Mouse (Mus musculus): Measurements from ENCODE around the gene Cox8a. TPM values are rescaled to one million over a fixed set of nuclear protein-coding genes. Genes with fewer than 3 reads are reported as not detected.

Cox8a gene
- 100 to 1,000 TPM; 346 to 353 TPM for total RNA-seq (2023)

DNA sequence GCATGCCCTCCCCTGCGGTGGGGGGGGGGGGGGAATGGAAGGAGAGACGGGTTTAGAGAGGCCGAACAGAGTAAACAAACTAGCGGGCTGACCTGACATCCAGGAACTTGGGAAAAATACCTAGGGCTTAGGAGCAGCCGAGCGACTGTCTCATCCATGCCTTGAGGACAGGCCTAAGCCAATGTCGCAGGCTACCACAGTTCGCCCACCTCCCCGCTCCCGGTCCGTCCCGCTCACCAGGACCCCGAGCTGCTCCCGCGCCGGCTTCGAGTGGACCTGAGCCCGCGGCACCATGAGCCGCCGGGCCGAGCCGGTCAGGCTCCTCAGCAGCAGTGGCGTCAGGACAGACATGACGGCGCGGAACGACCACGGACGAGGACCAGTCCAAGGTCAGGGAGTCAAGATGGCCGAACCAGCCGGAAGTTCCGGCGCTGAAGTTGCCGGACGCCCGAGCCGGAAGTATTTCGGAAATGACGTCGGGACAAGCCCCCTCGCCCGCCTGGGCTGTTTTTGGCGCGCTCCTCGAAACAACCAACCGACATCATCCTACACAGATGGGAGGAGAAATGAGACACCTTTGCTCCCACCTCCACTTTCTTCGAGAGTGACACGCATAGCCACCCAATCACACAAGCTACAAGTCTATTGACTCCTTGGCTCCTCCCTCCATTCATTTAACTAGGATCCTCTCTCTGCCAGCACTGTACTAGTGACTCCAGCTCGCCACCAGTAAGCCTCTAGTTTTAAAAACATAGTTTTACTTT lies at the start of gene Cox8a:
TSS of gene Cox8a (minus strand) at position 455 of the 764 bp plus-strand sequence.

GRCm38 (mm10) chr19:7240782-7241690 lies 23.6 kb upstream of the Cox8a start, which contains the start of gene Naa40:
Gene Naa40 (minus strand): TSS chr19:7241183.

GRCm38 (mm10) chr19:7205753-7206736 lies 11.4 kb downstream of the Cox8a start, which contains the start of gene Otub1:
Gene Otub1 (minus strand): TSS chr19:7206316.

Other genes starting within 250 kb of the Cox8a start
- 10 to 100 TPM; 42.9 to 43.5 TPM for gene Ppp1r14b, start 242.6 kb downstream of the Cox8a start, total RNA-seq (2023)
- gene Plcb3, start 241.1 kb downstream of the Cox8a start, total RNA-seq (2023), result 10 to 100 TPM; 23.2 to 25.2 TPM
- gene Fkbp2, start 237.1 kb downstream of the Cox8a start, total RNA-seq (2023), result 10 to 100 TPM; 28.2 to 28.8 TPM
- gene Vegfb, start 230.0 kb downstream of the Cox8a start, total RNA-seq (2023), result 1 to 10 TPM; 7.4 to 8.1 TPM
- gene Dnajc4, start 225.0 kb downstream of the Cox8a start, total RNA-seq (2023), result 10 to 100 TPM; 20.8 to 24.7 TPM
- 10 to 100 TPM; 12.2 to 15.9 TPM for gene Nudt22, start 221.5 kb downstream of the Cox8a start, total RNA-seq (2023)
- 1 to 10 TPM; 2.3 to 2.9 TPM for gene Trpt1, start 221.5 kb downstream of the Cox8a start, total RNA-seq (2023)
- 100 to 1,000 TPM; 233 TPM for gene Fermt3, start 198.1 kb downstream of the Cox8a start, total RNA-seq (2023)
- gene Stip1, start 177.6 kb downstream of the Cox8a start, total RNA-seq (2023), result 10 to 100 TPM; 45.6 to 53.6 TPM
- gene Macrod1, start 160.8 kb downstream of the Cox8a start, total RNA-seq (2023), result 1 to 10 TPM; 2.6 to 2.9 TPM
- not detected for gene Flrt1, start 111.9 kb downstream of the Cox8a start, total RNA-seq (2023)
- gene Otub1, start 11.3 kb downstream of the Cox8a start, total RNA-seq (2023), result 10 to 100 TPM; 69.8 to 79.8 TPM
- 10 to 100 TPM; 23.5 to 28.1 TPM for gene Naa40, start 23.6 kb upstream of the Cox8a start, total RNA-seq (2023)
- 1 to 10 TPM in 1 of 2 experiments, under 1 TPM in 1; 0.73 to 1.6 TPM for gene Rcor2, start 49.7 kb upstream of the Cox8a start, total RNA-seq (2023)
- gene Mark2, start 124.2 kb upstream of the Cox8a start, total RNA-seq (2023), result 100 to 1,000 TPM; 153 to 182 TPM
- 1 to 10 TPM; 6.2 to 8.8 TPM for gene Spindoc, start 165.4 kb upstream of the Cox8a start, total RNA-seq (2023)
- gene 2700081O15Rik, start 200.0 kb upstream of the Cox8a start, total RNA-seq (2023), result 1 to 10 TPM; 2.5 to 3.2 TPM

Measured in neutrophil, adult 59 days (primary cell).